Mouse (Mus musculus): Measurements from ENCODE around the gene Gins3.
"Not testable (repeated sequence)": the region's sequence is repeated elsewhere in the genome, so short reads cannot be mapped to it uniquely, and the experiment has no call there.

Gins3 gene

DNA sequence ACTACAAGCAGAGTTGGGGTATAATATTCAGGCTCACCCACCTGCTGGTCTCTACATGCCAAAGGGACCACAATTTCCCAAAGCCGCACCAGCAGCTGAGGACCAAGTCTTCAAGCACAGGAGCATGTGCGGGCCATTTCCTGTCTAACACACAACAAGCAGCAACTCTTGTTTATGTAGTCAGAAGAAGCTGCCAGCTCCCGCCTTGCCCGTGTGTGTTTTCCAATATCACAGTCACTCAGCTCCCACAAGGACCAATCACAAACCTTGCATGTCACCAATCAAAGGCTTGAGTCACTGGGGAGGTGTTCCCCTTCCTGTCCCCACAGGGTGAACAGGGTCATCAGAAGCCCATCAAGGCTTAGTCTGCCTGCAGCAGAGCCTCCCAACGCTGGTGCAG lies 20.1 kb downstream of the Gins3 start:
- no peak for DNase-seq

DNA sequence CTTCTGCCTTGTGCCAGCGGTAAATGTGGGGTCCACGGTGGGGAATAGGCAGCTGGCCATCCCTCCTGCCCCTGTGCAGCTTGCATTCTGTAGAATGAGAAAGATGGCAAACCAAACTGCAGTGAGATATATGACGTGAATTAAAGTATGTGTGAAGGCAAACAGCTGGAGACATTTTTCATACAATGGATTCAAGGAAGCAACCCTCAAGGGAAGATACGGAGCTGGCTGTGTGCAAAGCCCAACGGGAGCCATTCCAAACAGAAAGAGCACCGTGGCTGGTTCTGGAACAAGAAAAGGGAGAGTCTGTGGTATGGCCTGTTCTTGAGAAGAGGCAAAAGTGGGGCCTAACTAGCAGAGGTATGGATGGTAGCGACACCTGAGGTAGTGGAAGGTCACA lies 22.6 kb downstream of the Gins3 start:
- no peak for DNase-seq

GRCm38 (mm10) chr8:95656316-95657002 lies 23.2 kb downstream of the Gins3 start:
- no peak for DNase-seq

DNA sequence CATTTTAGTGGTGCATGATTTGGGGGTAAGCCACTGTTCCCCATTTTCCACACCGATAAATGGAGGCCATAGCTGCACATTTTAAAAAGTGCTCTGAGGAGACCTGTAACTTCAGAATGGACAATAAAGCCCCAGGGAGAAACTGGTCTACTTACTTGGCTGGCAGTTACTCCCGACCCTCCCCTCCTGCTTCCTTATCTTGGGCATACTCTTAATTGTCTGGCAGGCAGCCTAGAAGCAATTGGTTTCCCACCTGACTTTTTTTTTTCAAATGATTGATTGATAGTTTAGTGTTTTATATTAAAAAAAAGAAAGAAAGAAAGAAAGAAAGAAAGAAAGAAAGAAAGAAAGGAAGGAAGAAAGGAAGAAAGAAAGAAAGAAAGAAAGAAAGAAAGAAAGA lies 24.3 kb downstream of the Gins3 start:
- DNase-seq, result no peak

DNA sequence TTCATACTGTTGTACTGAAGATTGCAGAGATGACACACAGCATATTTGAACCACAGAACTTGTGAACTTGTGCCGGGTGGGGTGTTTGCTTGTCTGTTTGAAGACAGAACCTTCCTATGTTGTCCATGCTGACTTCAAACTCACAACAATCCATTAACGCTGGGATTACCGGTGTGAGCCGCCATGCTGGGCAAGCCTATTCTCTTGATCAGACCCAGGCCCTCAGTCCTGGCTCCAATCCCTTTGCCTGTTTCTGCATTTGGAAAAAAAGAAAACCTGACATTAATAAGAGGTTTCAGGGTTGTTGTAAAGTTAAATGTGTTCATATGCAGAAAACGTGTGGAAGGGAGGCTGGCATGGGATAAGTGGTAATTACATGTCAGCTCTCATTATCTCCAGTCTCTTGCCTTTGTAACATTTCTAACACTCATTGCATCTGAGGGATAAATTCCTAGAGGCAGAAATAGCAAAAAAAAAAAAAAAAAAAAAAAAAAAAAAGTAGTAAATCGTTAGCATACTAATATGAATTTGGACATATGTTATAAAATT lies 27.2 kb downstream of the Gins3 start:
- DNase-seq, result no peak

- no peak for DNase-seq
These were observed 27.8 kb downstream of the Gins3 start for GRCm38 (mm10) chr8:95661085-95661484.

- DNase-seq, result no peak
These were observed 28.3 kb downstream of the Gins3 start for GRCm38 (mm10) chr8:95661575-95661974.

DNA sequence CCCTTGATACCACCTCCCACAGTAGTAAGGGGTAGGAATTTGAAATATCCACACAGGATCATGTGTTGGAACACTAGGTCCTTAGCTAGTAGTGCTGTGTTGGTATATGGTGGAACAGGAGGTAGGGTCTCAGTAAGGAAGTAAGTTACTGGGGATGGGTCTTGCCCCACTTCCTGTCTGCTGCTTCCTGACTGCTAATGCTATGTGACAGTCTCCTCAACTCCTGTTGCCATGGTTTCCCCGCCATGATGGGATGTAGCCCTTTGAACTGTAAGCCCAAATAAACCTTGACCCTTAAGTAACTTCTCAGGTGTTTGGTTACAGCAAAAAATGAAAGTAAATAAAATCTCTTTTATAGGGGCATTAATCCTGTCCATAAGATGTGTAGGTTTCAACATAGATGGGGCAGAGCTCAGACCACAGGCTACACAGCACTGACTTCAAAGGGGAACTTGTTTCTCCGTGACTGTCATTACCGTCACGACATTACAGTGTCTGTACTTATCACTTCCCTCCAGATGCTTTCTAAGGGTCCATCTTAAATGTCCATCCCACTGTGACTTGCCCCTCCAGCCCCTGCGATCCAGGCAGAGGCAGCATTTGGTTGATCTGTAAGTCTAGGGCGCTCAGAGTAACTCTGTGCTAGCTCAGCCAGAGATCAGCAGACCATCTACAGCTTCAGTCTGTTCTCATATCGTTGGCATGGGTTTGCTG lies 29.8 kb downstream of the Gins3 start:
- DNase-seq, result no peak

DNA sequence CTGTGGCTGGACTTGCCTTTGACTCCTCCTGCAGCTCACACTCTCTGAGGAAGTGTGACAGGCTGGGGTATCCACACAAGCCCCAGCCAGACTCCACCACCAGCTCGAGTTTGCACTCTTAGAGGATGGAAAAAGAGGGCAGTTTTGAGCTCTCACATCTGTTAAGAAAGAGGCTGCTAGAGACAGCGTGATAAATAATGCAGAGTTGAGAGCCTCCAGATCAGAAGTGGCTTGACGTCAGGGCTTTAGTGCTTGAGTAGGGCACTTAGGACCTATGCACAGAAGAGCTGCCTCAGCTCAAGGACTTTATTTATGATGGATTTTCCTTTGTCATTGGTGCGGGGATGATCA lies 30.3 kb downstream of the Gins3 start:
- no peak for DNase-seq

GRCm38 (mm10) chr8:95665813-95666452 lies 32.7 kb downstream of the Gins3 start:
- not testable (repeated sequence) for DNase-seq

DNA sequence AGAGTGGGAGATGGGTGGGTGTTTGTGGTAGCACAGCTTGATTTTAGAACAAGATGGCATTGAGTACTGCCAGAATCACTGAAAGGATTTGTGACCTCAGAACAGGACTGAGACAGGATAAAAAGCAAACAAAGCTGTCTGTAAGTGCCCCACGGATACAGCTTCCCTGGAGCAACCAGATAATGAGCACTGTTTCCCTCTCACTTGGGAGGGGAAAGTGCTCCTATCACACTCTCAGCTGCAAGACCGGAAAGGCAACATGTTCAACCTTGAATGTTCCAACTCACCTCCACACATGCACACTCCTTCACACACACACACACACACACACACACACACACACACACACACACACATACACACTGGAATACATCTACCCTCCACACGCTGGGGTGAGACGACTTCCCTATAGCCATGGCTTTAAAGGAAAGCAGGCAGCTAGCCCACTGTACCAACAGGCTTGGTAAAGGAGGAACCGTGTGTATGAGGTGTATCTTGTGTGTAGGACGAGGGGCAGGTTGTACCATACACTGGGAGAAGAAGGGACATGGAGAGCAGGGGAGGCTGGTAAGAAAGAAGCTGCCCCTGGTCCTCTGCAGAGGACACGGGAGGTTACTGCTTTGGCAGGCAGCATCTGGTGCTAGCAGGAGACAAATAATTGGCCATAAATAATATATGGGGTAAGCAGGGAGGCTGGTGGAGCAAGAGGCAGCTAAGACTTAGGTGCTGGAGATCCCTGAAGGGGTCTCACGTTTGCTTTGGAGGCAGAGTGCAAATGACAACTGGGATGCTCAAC lies 35.1 kb downstream of the Gins3 start:
- no peak for DNase-seq

- DNase-seq, result no peak
These were observed 36.7 kb downstream of the Gins3 start for GRCm38 (mm10) chr8:95669967-95670366.

DNA sequence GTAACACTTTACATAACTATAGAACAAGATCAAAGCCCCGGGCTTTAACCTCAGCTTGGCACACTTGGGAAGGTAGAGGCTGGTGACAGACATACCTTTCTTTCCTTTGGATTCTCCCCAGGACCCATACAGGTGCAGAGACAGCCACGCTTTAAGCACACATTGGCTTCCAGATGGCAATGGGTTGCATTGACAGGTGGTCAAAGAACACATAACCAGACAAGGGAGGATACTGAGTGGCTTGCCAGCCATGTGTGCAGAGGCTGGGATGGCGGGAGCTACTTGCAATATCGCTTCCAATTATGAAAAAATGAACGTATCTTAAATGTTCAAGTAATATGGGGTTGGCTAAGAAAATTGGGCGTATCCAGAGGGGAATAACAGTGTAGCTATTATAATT lies 38.6 kb downstream of the Gins3 start:
- no peak for DNase-seq

DNA sequence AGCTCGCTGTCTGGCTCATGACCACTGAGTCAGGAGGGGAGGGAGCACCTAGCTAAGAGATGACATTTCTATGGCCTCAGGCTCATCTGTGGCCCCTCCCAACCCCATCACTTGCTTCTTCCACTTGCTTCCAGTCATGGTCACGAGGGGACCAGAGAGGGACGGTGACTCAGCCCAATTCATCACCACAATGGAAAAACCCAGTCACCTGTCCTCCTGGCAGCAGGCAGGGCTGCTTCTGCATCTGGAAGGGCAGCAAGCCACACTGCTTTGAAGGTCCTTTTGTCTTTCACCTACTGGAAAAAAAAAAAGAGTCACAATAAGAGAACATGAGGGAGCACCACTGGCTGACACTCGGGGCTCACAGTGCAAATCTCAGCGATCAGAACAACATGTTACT lies 39.6 kb downstream of the Gins3 start:
- DNase-seq, result no peak

DNA sequence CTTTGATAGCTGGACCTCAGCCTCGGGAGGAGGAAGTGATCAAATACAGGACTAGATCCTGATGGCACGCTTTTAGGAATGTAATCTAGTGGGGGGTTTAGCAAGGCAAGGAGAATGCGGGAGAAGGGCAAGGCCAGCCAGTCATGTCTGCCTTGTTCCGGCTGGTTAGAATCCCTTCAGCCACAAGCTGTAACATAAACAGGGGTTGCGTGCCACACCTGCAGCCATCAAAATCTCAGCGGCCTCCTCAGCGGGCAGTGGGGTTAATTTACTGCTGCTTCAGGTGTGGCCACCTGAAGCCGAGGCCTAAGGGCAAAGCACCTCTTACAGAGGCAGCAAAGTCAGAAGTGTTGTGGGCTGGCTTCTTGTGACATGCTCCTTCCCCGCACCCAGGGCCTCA lies 43.4 kb downstream of the Gins3 start, which contains the start of gene Ndrg4:
Gene Ndrg4, plus strand, starts transcription at position 350 of the 400 bp plus-strand sequence.
- DNase-seq, result no peak

DNA sequence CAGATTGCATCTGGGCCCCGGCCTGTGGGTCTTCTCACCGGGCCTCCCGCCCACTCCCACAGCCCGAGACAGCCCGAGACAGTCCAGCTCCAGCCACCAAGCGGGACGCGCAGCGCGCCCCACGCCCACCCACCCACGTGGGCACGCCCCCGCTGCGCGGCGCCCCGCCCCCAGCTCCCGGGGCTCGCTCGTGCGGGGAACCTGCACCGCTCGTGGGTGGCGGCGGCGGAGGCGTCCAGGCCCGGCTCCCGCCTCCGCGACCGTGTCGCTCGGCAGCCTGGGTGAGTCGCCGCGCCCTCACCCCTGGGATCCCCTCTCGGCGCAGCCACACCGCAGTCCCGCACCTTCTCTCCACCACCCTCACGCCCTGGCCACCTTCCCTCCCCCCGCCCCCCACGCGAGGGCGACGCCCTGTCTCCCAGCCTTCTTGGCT lies 44.4 kb downstream of the Gins3 start:
- peak in 1 of 2 experiments; percentile 42 for DNase-seq

GRCm38 (mm10) chr8:95678024-95678611 lies 44.9 kb downstream of the Gins3 start:
- DNase-seq, result peak; percentile 52 to 55

- no peak for DNase-seq
These were observed 54.9 kb downstream of the Gins3 start for GRCm38 (mm10) chr8:95688073-95688672.

DNA sequence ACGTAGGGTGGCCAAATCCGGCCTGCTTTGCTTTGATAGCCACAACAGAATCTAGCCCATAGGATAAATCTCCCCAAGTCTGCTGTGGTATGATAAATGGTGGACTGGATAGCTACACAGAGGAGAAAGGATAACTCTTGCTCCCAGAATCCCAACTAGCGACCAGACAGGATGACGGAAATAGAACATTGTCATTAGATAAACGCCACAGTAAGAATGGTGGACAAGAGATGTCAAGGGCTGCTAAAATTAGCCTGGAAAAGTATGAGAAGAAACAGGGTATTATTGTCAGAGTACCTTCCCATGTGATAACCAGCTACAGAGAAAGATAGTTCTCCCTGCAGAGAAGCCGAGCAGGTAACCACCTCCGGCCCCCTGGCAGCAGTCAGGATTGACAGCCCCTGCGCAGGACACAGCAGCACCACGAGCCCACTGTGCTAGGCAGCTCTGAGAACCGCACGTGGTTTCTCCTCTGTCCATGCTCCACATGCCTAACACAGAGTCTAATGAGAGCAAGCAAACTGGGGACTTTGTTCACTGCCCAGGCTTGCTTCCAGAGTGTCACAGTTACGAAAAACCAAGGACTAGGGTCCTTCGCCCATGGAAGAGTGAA lies 57.8 kb downstream of the Gins3 start:
- no peak for DNase-seq

- peak; percentile 27 to 46 for DNase-seq
These were observed 61.4 kb downstream of the Gins3 start for GRCm38 (mm10) chr8:95694631-95695030.

Data from cerebellum, postnatal 25 days (tissue).